Mouse (Mus musculus): ENCODE data around the gene Nepro. TPM values are rescaled to one million over a fixed set of nuclear protein-coding genes. Genes with fewer than 3 reads are reported as not detected.

Gene Nepro
- polyA plus RNA-seq, 1 experiment from 2014 or later, result 12.6 TPM

DNA sequence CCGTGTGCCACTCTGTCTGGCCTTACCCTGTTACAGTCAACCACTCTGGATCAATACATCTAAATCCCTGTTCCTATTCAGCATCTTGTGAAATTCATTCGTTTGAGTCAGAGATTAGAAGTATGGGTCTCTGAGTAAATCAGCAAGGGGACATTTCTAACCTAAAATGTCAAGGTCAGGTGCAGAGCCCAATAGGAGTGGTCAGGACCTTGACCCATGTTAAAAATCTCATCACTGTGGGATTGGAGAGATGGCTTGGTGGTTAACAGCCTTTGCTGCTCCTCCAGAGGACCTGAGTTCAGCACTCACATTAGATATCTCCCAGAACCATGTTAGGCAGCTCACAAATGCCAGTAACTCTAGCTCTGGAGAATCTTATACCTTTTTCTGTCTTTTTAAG lies 33.6 kb upstream of the Nepro start:
- Histone ChIP-seq H3K4me1 (peaks cover 37% of the 10 kb centered on the region), H3K9ac (no peak overlapping the region), H3K4me3 (no peak overlapping the region), H3K36me3 (no peaks in the 10 kb centered on the region), H3K27me3 (no peaks in the 10 kb centered on the region), H3K27ac (no peak overlapping the region), H3K9me3 (no peaks in the 10 kb centered on the region), H3K4me2 (replicated peaks) (no peak overlapping the region)
- WGBS, result 69% methylated on average over 2 of the region's 2 CpGs
- no peak for ATAC-seq (ENCODE audit: insufficient number of reproducible peaks, insufficient read depth, low FRiP score, low TSS enrichment)

DNA sequence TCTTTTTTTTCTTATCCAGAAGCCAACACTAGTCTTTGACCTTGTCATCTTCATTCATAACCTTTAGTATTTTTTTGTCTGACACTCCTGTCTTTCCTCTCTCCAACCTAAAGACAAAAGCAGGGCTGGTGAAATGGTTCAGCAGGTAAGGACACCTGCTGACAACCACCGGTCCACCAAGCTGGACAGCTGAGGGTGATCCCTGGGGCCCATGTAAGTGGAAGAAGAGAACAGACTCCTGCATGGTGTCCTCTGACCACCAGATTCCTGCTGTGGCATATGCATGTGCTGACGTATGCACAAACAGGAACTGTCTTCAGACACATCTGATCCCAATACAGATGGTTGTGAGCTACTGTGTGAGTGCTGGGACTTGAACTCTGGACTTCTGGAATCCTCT lies 33.0 kb upstream of the Nepro start:
- Histone ChIP-seq H3K9me3 (no peaks in the 10 kb centered on the region), H3K4me3 (no peak overlapping the region), H3K4me2 (replicated peaks) (no peak overlapping the region), H3K9ac (no peak overlapping the region), H3K27me3 (no peaks in the 10 kb centered on the region), H3K4me1 (peaks cover 43% of the 10 kb centered on the region), H3K27ac (no peak overlapping the region), H3K36me3 (no peaks in the 10 kb centered on the region)
- no peak for ATAC-seq (ENCODE audit: insufficient number of reproducible peaks, insufficient read depth, low FRiP score, low TSS enrichment)
- WGBS, result 79% methylated on average over 2 of the region's 2 CpGs

DNA sequence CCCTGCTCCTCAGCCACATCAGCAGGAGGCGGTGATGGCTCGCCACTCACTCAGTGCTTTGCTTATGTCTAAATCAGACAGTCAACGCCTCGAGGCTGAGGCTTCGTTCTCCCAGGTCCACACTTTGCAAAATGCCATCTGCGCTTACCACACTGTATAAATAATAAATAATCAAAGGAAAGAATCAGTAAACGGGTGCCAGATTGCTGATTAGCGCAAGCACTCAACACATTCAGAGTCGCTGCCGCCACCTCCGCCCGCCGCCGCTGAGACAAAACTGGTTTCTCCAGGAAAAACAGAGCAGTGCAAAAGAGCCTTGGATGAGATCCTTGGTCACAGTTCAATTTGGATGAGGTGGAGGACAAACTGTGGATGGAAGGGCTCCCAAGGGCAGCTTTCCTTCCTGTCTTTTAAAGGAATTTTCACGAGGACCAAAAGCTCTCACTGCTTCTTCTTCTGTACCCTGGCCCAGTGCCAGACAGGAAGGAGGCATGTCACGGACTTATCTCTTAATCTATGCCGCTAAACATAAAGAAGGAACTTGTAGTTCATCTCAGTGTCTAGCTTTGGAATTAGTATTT lies 32.5 kb upstream of the Nepro start:
- H3K27me3 ChIP-seq, result no peaks in the 10 kb centered on the region
- no peak overlapping the region for H3K4me2 ChIP-seq (replicated peaks)
- no peak overlapping the region for H3K4me3 ChIP-seq
- no peaks in the 10 kb centered on the region for H3K36me3 ChIP-seq
- H3K9ac ChIP-seq, result no peak overlapping the region
- no peak for ATAC-seq (ENCODE audit: insufficient number of reproducible peaks, insufficient read depth, low FRiP score, low TSS enrichment)
- no peaks in the 10 kb centered on the region for H3K9me3 ChIP-seq
- H3K27ac ChIP-seq, result 0 out of 2 replicates have a peak overlapping the region, but pooled peaks have one; percentile 31
- H3K4me1 ChIP-seq, result peaks cover 46% of the 10 kb centered on the region
- 59% methylated on average over 17 of the region's 17 CpGs for WGBS

DNA sequence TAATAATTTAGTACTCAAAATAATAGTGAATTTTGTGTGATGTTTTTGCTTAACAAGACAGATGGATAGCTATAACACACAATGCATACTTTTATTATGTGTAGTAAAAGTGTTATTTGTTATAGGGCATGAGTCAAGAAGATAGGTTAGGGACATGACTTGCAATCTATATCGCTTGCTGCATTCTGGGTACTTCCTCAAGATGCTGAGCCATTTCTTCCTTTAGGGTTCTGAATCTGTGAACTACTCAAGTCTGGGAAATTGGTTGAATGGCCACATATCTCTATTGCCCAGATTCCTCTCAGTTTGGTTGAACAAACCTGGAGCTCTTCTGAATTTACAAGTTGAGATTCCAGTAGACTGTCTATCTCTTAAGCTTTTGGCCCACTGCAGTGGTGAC lies 31.6 kb upstream of the Nepro start:
- Histone ChIP-seq H3K27ac (no peak overlapping the region), H3K9me3 (no peaks in the 10 kb centered on the region), H3K4me3 (no peak overlapping the region), H3K4me1 (peaks cover 39% of the 10 kb centered on the region), H3K36me3 (no peaks in the 10 kb centered on the region), H3K9ac (no peak overlapping the region), H3K27me3 (no peaks in the 10 kb centered on the region), H3K4me2 (replicated peaks) (no peak overlapping the region)
- WGBS, result 97% methylated on average over 1 of the region's 1 CpGs
- ATAC-seq (ENCODE audit: insufficient number of reproducible peaks, insufficient read depth, low FRiP score, low TSS enrichment), result no peak

DNA sequence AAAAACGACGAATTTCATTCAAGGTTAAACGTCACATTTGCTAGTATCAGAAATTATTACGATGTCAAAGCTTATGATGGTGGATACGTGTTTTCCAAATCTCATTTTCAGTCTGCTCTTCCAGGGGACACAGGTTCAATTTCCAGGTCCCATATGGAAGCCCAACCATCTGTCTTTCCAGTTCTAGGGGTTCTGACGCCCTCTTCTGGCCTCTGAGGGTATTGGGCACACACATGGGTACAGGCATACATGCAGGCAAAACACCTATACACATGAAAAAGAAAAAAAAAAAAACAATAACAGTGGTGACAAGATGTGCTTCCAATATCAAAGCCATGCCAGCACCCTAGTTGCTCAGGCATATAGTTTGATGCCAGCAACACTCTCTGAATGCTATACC lies 30.4 kb upstream of the Nepro start:
- H3K27me3 ChIP-seq, result no peaks in the 10 kb centered on the region
- no peaks in the 10 kb centered on the region for H3K36me3 ChIP-seq
- H3K27ac ChIP-seq, result no peak overlapping the region
- H3K4me2 ChIP-seq (replicated peaks), result no peak overlapping the region
- H3K9me3 ChIP-seq, result no peaks in the 10 kb centered on the region
- no peak overlapping the region for H3K4me3 ChIP-seq
- H3K4me1 ChIP-seq, result peaks cover 27% of the 10 kb centered on the region
- no peak overlapping the region for H3K9ac ChIP-seq
- 63% methylated on average over 6 of the region's 6 CpGs for whole genome bisulfite sequencing
- ATAC-seq (ENCODE audit: insufficient number of reproducible peaks, insufficient read depth, low FRiP score, low TSS enrichment), result no peak

DNA sequence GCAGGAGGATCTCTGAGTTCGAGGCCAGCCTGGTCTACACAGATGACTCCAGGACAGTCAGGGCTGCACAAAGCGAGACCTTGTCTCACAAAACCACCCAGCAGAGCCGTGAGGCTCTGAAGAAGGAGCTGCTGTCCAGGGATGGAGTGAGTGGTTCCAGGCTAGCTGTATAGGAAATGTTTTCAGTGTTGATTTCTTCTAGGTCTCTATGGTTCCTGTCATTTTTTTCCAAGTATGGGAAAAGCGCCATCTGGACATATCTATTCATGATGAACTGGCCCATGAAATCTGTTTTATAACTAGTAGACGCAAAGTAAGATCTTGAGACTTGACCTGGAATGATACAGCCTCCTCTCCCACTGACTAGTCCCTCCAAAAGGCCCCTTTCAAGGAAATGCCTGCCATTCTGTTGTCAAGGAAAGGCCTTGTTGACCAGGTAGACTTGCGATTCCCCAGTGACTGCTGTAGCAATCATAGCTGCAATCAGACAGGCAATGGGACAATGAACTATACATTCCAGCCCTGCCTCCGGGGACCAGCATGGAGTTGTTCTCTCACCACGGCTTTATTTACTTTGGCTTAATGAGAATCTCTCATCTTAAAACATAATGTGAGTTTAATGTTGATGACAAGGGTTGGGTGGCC lies 28.8 kb upstream of the Nepro start:
- no peak; the same call in 1 of the 2 replicates for ATAC-seq (ENCODE audit: insufficient number of reproducible peaks, insufficient read depth, low FRiP score, low TSS enrichment)
- Histone ChIP-seq H3K27ac (peak overlapping the region; percentile 77; the same call in 1 of the 2 replicates), H3K36me3 (no peaks in the 10 kb centered on the region), H3K4me1 (peaks cover 19% of the 10 kb centered on the region), H3K27me3 (no peaks in the 10 kb centered on the region), H3K4me2 (replicated peaks) (no peak overlapping the region), H3K9ac (no peak overlapping the region), H3K9me3 (no peaks in the 10 kb centered on the region), H3K4me3 (no peak overlapping the region)
- 67% methylated on average over 8 of the region's 8 CpGs for WGBS

DNA sequence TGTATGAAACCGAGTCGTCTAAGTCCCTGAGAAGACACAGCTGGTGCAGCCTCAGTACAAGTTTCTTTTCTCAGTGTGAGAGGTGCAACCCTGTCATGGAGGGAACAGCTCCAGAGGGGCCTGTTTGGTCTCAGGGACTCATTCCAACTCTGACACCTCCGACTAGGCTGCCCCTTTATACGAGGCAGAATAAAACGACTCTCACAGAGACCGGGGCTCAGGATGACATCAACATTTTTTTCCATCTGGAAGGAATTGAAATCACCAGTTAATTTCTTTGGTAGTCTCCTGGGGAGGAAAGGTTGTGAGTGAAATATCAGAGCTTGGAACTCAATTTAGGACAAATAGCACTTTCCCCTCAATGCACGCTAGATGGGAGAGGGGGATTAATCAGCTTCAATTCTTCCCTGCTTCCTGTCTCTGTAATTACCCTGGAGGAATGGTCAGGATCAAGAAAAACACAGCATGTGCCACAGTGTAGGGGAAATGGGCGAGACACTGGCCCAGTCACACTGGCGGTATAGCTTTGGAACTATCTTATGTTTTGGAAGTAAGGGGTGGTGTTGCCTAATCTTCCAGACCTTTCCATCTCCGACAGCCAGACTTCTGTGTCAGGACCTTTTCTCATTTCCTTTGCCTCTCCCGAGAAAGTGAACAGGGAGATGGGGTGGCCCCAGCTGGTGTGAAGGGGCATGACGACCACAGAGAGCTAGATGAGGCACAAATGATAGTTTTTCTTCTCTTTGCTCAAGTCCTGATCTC lies 28.1 kb upstream of the Nepro start:
- peaks cover 18% of the 10 kb centered on the region for H3K4me1 ChIP-seq
- ATAC-seq (ENCODE audit: insufficient number of reproducible peaks, insufficient read depth, low FRiP score, low TSS enrichment), result peak; percentile 62
- peak overlapping the region; percentile 77 for H3K27ac ChIP-seq
- H3K27me3 ChIP-seq, result no peaks in the 10 kb centered on the region
- no peak overlapping the region for H3K9ac ChIP-seq
- no peaks in the 10 kb centered on the region for H3K9me3 ChIP-seq
- H3K4me3 ChIP-seq, result no peak overlapping the region
- 26% methylated on average over 12 of the region's 12 CpGs for WGBS
- no peaks in the 10 kb centered on the region for H3K36me3 ChIP-seq
- no peak overlapping the region for H3K4me2 ChIP-seq (replicated peaks)

DNA sequence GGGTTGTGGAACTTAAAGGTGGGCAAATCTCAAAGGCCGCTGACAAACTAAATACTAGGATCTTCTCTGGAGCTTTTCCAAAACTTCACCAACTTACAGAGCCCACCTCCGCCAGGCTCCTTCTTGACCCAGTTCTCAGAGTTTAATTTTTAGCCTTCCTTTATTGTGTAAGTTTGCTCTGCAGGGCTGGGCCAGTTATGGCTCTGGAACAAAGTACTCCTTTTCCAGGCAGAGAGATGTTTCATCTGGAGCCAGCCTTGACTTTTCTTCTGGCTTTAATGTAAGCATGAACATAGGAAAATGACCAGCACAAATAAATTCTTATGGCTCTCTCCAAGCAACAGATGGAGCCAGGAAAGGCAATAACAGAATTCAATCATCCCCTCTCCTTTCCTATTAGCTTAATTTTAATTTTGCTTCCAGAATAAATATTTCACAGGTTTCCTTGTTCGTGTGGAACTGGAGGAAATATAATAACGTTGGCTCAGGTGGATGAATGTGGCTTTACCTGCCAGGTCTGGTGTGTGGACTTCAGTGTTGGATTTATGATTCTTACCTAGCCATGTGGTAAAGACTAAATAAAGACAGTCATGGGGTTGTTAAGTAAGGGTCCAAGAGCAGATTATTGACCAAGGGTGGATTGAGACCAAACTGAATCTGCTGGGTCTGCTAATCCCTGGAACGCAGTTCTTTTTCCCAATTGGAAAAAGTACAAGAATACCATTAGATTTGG lies 26.5 kb upstream of the Nepro start:
- H3K9me3 ChIP-seq, result no peaks in the 10 kb centered on the region
- no peak overlapping the region for H3K4me3 ChIP-seq
- WGBS, result 89% methylated on average over 5 of the region's 5 CpGs
- no peak overlapping the region for H3K4me2 ChIP-seq (replicated peaks)
- peaks cover 16% of the 10 kb centered on the region for H3K4me1 ChIP-seq
- H3K36me3 ChIP-seq, result no peaks in the 10 kb centered on the region
- no peak overlapping the region for H3K27ac ChIP-seq
- H3K9ac ChIP-seq, result no peak overlapping the region
- no peaks in the 10 kb centered on the region for H3K27me3 ChIP-seq
- no peak for ATAC-seq (ENCODE audit: insufficient number of reproducible peaks, insufficient read depth, low FRiP score, low TSS enrichment)

DNA sequence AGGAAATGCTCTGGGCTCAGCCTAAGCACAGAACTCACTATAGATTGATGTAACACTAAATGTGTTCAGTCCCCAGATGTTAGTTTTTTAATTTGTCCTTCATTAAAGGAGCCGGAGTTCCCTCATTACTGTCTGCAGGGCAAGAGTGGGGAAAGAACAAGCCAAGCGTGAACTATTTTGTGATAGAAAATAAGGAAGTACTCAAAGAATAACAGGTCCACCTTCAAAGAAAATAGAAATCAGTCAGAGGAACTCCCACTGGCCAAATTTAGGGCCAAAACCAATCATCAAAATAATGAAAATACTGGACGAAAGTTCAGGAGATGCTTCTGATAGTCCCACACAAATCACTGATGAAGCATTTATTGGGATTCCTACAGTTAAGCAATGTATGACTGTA lies 22.9 kb upstream of the Nepro start:
- Histone ChIP-seq H3K36me3 (no peaks in the 10 kb centered on the region), H3K4me1 (peaks cover 29% of the 10 kb centered on the region), H3K9ac (no peak overlapping the region), H3K27me3 (no peaks in the 10 kb centered on the region), H3K27ac (no peak overlapping the region), H3K4me3 (no peak overlapping the region), H3K4me2 (replicated peaks) (no peak overlapping the region), H3K9me3 (no peaks in the 10 kb centered on the region)
- ATAC-seq (ENCODE audit: insufficient number of reproducible peaks, insufficient read depth, low FRiP score, low TSS enrichment), result no peak
- WGBS, result 83% methylated on average over 3 of the region's 3 CpGs

DNA sequence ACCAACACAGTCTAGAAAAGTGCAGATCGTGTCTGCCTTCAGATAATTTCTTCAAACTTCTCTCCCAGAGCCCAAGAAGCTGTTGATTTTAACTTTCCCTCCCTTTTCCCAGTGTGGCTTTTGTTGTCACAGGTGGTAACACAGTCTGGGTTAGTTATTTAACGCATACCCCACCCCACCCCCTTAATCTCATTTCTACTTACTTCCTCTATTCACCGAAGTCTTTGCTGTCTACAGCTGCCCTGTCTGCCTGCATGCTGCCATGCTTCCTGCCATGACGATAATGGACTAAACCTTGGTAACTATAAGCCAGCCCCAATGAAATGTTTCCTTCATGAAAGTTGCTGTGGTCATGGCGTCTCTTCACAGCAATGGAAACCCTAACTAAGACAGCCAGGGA lies 21.8 kb upstream of the Nepro start:
- Histone ChIP-seq H3K27me3 (no peaks in the 10 kb centered on the region), H3K4me2 (replicated peaks) (no peak overlapping the region), H3K27ac (no peak overlapping the region), H3K9me3 (no peaks in the 10 kb centered on the region), H3K9ac (no peak overlapping the region), H3K36me3 (no peaks in the 10 kb centered on the region), H3K4me1 (peaks cover 27% of the 10 kb centered on the region), H3K4me3 (no peak overlapping the region)
- no peak for ATAC-seq (ENCODE audit: insufficient number of reproducible peaks, insufficient read depth, low FRiP score, low TSS enrichment)
- 61% methylated on average over 5 of the region's 5 CpGs for WGBS

DNA sequence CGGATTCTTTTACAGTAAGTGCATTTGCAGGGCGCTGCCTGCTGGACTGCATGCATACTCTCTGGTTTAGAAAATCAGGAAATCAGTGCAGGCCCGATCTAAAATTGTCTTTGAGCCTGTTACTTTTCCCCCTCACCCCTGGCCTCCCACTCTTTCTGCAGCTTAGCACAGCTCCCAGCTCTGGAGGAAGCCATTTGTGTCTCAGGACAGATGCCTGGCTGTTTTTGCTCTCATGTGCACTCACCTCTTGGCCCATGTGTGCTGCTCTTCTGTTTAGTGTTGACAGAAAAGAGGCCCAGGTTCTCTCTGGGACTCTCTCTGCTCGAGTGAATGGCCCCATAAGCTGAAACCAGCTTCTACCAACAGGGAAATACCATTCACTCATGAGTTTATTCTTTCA lies 20.6 kb upstream of the Nepro start:
- no peak overlapping the region for H3K9ac ChIP-seq

More for the DNA sequence above, 20.6 kb upstream of the Nepro start:
- H3K27me3 ChIP-seq, result no peaks in the 10 kb centered on the region
- 23% methylated on average over 4 of the region's 4 CpGs for WGBS
- no peak overlapping the region for H3K4me3 ChIP-seq
- no peaks in the 10 kb centered on the region for H3K36me3 ChIP-seq
- H3K9me3 ChIP-seq, result no peaks in the 10 kb centered on the region
- peaks cover 27% of the 10 kb centered on the region for H3K4me1 ChIP-seq
- H3K27ac ChIP-seq, result peak overlapping the region; percentile 91
- ATAC-seq (ENCODE audit: insufficient number of reproducible peaks, insufficient read depth, low FRiP score, low TSS enrichment), result 0 out of 2 replicates have a peak, but pooled peaks have one; percentile 64
- H3K4me2 ChIP-seq (replicated peaks), result no peak overlapping the region

Data from embryonic facial prominence, embryonic 12.5 days (tissue).